Mouse (Mus musculus) midbrain, embryonic 15.5 days (tissue): ENCODE results near the gene Ubxn10. TPM values are rescaled to one million over a fixed set of nuclear protein-coding genes. Genes with fewer than 3 reads are reported as not detected.

Source experiments
- ATAC-seq: fragments of 200-750 bp; cut with Nextera tagmentation; replicated peaks from 2 replicates; pipeline ENCODE4 v1.8.0; 2017; ENCODE audit warnings: moderate TSS enrichment
- H3K27ac ChIP-seq: fragments of 300-500 bp; sonication (generic); 2 replicates; pipeline ENCODE4 v1.5.1; 2015; ENCODE audit warnings: mild to moderate bottlenecking, inconsistent platforms
- H3K27me3 ChIP-seq: fragments of 300-500 bp; sonication (generic); replicated peaks from 2 replicates; pipeline ENCODE4 v1.6.1; 2015; ENCODE audit warnings: inconsistent platforms
- H3K36me3 ChIP-seq: fragments of 300-500 bp; sonication (generic); replicated peaks from 2 replicates; pipeline ENCODE4 v1.6.1; 2015; ENCODE audit warnings: inconsistent platforms
- H3K4me1 ChIP-seq: fragments of 300-500 bp; sonication (generic); 2 replicates; pipeline ENCODE4 v1.6.1; 2015; ENCODE audit warnings: inconsistent platforms
- H3K4me2 ChIP-seq: fragments of 300-500 bp; sonication (generic); 2 replicates; pipeline ENCODE4 v1.6.1; 2015; ENCODE audit warnings: inconsistent platforms, mild to moderate bottlenecking, moderate library complexity
- H3K4me3 ChIP-seq: fragments of 300-500 bp; sonication (generic); 2 replicates; pipeline ENCODE4 v1.5.1; 2015; ENCODE audit warnings: mild to moderate bottlenecking, inconsistent platforms
- H3K9ac ChIP-seq: fragments of 300-500 bp; sonication (generic); 2 replicates; pipeline ENCODE4 v1.6.1; 2015; ENCODE audit warnings: mild to moderate bottlenecking, inconsistent platforms
- H3K9me3 ChIP-seq: fragments of 300-500 bp; sonication (generic); 2 replicates; pipeline ENCODE4 v1.6.1; 2016; ENCODE audit warnings: inconsistent platforms
- WGBS: fragments of 180-500 bp; shearing (Covaris S2); methylation state at CpG from one replicate; pipeline ENCODE4 v1.1.7; 2015; ENCODE audit warnings: mixed read lengths; 5-methylcytosine and 5-hydroxymethylcytosine counted together
- polyA plus RNA-seq: library from polyadenylated mRNA; unstranded; fragments of >200 nt; fragmentation: Nextera tagmentation; extraction: Ambion mirVana; gene quantifications from 2 replicates; pipeline ENCODE4 v1.2.1, GENCODE M21; 2015

Ubxn10 gene
- polyA plus RNA-seq, 1 experiment from 2014 or later = 4.3 TPM

DNA sequence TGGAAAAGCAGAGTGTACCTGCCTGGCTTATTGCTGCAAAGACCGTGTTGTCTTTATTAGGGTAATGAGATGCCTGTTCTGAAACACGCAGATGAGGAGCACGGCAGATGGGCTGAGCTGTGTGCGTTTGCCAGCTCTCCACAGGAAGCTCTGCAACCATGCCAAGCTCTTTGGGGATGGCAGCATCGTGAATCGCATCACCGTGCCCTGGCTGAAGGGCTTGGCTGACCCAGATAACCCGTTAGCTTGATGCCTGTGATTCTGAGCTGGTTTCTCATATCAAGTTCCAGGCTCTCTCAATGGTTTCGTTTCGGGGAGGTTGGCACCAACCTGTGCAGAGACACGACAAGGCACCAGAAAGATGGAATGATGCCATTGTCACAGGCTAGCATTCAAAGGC is 26.3 kb downstream of the Ubxn10 start:
- ATAC-seq = no peak
- Histone ChIP-seq H3K36me3 (no peaks in the 10 kb centered on the region), H3K27me3 (no peaks in the 10 kb centered on the region), H3K27ac (peak overlapping the region; percentile 1; the same call in 1 of the 2 replicates), H3K9me3 (no peaks in the 10 kb centered on the region), H3K4me2 (no peak overlapping the region), H3K9ac (no peak overlapping the region), H3K4me3 (no peak overlapping the region), H3K4me1 (peaks cover 8% of the 10 kb centered on the region; the same call in 1 of the 2 replicates)
- WGBS = 70% methylated on average over 11 of the region's 11 CpGs

DNA sequence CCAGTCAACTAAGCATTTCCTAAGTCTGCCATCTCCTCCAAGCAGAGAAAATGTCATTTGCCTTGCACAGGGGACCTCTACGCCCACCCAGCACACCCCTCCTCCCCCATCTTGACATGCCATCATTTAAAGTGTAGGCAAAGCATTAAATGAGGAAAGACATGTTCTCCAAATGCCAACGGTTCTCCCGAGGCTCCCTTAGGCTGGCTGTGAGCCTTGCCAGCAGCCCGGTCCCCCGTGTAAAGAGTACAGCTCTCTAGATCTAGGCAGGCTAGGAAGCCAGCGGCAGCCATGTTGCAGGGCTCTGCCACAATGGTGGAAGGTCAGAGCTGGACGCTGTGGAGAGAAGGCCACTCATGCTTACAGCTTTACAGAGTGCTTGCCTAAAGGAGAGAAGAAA is 27.0 kb downstream of the Ubxn10 start:
- no peaks in the 10 kb centered on the region for H3K9me3 ChIP-seq
- no peaks in the 10 kb centered on the region for H3K36me3 ChIP-seq
- H3K9ac ChIP-seq = no peak overlapping the region
- peak overlapping the region; percentile 57; the same call in 1 of the 2 replicates for H3K27ac ChIP-seq
- no peak for ATAC-seq
- WGBS = 61% methylated on average over 7 of the region's 7 CpGs
- H3K4me2 ChIP-seq = no peak overlapping the region
- no peaks in the 10 kb centered on the region for H3K27me3 ChIP-seq
- H3K4me3 ChIP-seq = no peak overlapping the region
- peaks cover 8% of the 10 kb centered on the region; the same call in 1 of the 2 replicates for H3K4me1 ChIP-seq

- no peak overlapping the region for H3K9ac ChIP-seq
- H3K4me1 ChIP-seq = peaks cover 8% of the 10 kb centered on the region; the same call in 1 of the 2 replicates
- H3K4me2 ChIP-seq = no peak overlapping the region
- H3K27ac ChIP-seq = no peak overlapping the region
- H3K9me3 ChIP-seq = no peaks in the 10 kb centered on the region
- H3K4me3 ChIP-seq = no peak overlapping the region
- H3K36me3 ChIP-seq = no peaks in the 10 kb centered on the region
- ATAC-seq = no peak
- 84% methylated on average over 11 of the region's 11 CpGs for WGBS
- no peaks in the 10 kb centered on the region for H3K27me3 ChIP-seq
These were observed 27.7 kb downstream of the Ubxn10 start for GRCm38 (mm10) chr4:138709246-138709645.

DNA sequence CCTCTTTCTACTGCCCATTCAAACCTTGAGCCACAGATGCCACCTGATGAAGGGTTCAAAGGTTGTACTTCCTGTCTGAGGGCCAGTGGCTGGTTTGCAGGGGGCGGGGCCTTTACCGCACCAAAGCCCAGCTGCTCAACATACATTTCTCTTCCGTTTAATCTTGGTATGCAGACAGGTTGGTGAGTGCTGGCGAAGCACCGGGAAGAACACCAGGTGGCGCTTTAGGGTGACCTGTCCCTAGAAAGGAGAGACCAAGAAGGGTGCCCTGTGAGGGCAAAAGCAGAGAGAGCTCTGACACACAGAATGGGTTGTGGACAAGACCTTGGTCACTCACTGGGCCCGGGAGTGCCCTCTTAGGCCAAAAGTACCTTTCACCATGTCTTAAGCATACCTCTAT is 28.3 kb downstream of the Ubxn10 start:
- WGBS = 14% methylated on average over 7 of the region's 7 CpGs
- no peak for ATAC-seq
- H3K4me2 ChIP-seq = no peak overlapping the region
- no peaks in the 10 kb centered on the region for H3K36me3 ChIP-seq
- no peak overlapping the region for H3K27ac ChIP-seq
- peaks cover 8% of the 10 kb centered on the region; the same call in 1 of the 2 replicates for H3K4me1 ChIP-seq
- no peaks in the 10 kb centered on the region for H3K27me3 ChIP-seq
- no peaks in the 10 kb centered on the region for H3K9me3 ChIP-seq
- no peak overlapping the region for H3K4me3 ChIP-seq
- H3K9ac ChIP-seq = no peak overlapping the region

- no peak overlapping the region for H3K4me3 ChIP-seq
- H3K36me3 ChIP-seq = no peaks in the 10 kb centered on the region
- H3K9me3 ChIP-seq = no peaks in the 10 kb centered on the region
- H3K9ac ChIP-seq = no peak overlapping the region
- no peaks in the 10 kb centered on the region for H3K27me3 ChIP-seq
- no peak overlapping the region for H3K27ac ChIP-seq
- peaks cover 8% of the 10 kb centered on the region; the same call in 1 of the 2 replicates for H3K4me1 ChIP-seq
- ATAC-seq = no peak
- H3K4me2 ChIP-seq = no peak overlapping the region
- WGBS = 97% methylated on average over 8 of the region's 8 CpGs
These were observed 30.3 kb downstream of the Ubxn10 start for GRCm38 (mm10) chr4:138706620-138707019.

DNA sequence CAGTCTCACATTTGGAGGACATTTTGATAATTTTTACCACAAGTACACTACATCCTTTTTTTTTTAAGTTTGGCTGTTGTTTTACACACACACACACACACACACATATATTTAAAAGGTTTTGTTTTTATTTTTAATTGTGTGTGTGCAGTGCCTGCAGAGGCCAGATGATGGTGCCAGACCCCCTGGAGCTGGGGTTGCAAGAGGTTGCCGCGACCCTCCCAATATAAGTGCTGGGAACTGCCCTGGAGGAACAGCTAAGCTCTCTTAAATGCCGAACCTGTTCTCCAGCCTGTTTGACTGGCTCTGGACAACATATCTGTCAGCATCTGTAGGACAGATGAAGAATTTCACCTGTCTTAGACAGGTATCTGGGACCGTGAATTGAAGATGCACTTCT is 32.8 kb downstream of the Ubxn10 start:
- no peak overlapping the region for H3K4me2 ChIP-seq
- WGBS = 93% methylated on average over 4 of the region's 4 CpGs
- no peak for ATAC-seq
- no peak overlapping the region for H3K4me3 ChIP-seq
- no peak overlapping the region for H3K9ac ChIP-seq
- H3K9me3 ChIP-seq = no peaks in the 10 kb centered on the region
- H3K4me1 ChIP-seq = no peaks in the 10 kb centered on the region
- no peaks in the 10 kb centered on the region for H3K36me3 ChIP-seq
- H3K27ac ChIP-seq = no peak overlapping the region
- no peaks in the 10 kb centered on the region for H3K27me3 ChIP-seq

- no peak for ATAC-seq
- Histone ChIP-seq H3K4me3 (no peak overlapping the region), H3K4me1 (no peaks in the 10 kb centered on the region), H3K9ac (no peak overlapping the region), H3K4me2 (no peak overlapping the region), H3K9me3 (no peaks in the 10 kb centered on the region), H3K27ac (no peak overlapping the region), H3K27me3 (no peaks in the 10 kb centered on the region), H3K36me3 (no peaks in the 10 kb centered on the region)
- 64% methylated on average over 7 of the region's 7 CpGs for WGBS
These were observed 33.4 kb downstream of the Ubxn10 start for GRCm38 (mm10) chr4:138703591-138703990.

DNA sequence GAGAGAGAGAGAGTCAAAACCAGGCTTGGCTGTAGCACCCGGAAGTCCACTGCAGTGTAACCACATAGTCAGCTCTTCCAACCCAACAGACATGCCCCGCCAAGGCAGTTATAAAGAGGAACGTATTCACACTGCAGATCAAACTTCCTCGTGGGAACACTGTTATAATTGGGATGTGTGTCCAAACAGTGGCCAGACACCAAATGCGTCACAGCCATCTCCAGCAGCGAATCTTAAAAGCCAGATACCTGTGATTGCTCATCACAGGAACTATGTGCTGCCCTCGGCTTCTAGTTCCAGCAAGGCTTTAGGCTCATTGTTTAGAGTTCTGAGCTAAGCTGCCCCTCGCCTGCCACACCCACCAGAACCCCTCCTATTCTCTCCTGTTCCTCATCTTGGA is 34.4 kb downstream of the Ubxn10 start:
- no peak overlapping the region for H3K4me2 ChIP-seq
- H3K27ac ChIP-seq = no peak overlapping the region
- H3K27me3 ChIP-seq = no peaks in the 10 kb centered on the region
- WGBS = 77% methylated on average over 8 of the region's 8 CpGs
- no peak overlapping the region for H3K4me3 ChIP-seq
- no peak for ATAC-seq
- no peaks in the 10 kb centered on the region for H3K36me3 ChIP-seq
- H3K9me3 ChIP-seq = no peaks in the 10 kb centered on the region
- no peaks in the 10 kb centered on the region for H3K4me1 ChIP-seq
- H3K9ac ChIP-seq = no peak overlapping the region

DNA sequence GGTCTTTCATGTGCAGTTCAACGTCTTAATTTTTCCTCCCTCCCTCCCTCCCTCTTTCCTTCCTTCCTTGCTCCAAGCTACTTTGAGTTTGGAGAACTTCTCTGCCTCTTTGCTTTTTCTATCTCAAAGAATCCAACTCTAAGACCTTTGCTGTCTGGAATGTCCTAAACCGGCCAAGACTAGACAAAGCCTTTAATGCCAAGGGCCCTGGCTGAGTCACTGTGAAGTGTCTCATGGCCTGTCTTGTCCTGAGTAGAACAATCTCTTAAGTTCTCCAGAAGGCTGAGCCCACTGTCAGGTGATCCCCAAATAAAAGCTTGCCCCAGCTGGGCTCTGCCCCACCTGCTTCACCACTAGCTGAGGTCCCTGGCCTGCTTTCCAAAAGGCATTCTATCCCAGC is 34.9 kb downstream of the Ubxn10 start:
- 67% methylated on average over 2 of the region's 2 CpGs for WGBS
- Histone ChIP-seq H3K9ac (no peak overlapping the region), H3K4me2 (no peak overlapping the region), H3K4me1 (no peaks in the 10 kb centered on the region), H3K36me3 (no peaks in the 10 kb centered on the region), H3K27me3 (0 out of 2 replicates have a peak, but pooled peaks cover 1% of the 10 kb centered on the region), H3K4me3 (no peak overlapping the region), H3K27ac (no peak overlapping the region), H3K9me3 (no peaks in the 10 kb centered on the region)
- no peak for ATAC-seq

DNA sequence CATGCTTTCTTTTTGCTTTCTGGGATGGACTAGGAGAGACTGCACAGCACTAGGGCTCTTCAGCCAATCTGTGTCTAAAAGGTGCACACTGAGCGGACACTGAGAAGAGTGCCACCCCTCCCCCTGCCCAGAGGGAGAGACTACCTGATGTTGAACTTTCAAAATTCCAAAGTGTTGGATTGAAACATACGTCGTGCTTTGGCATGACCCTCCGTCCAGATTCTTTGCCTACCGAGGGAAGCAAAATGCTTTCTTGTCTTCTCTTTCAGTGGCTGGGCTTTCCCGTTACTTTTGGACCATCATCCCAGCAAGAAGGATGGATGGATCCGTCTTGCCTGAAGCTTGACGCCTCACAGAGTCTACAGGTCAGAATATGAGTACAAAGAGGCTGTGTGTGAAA is 35.9 kb downstream of the Ubxn10 start:
- ATAC-seq = no peak
- WGBS = 68% methylated on average over 8 of the region's 8 CpGs
- H3K4me1 ChIP-seq = 0 out of 2 replicates have a peak, but pooled peaks cover 3% of the 10 kb centered on the region
- no peak overlapping the region for H3K4me2 ChIP-seq
- no peaks in the 10 kb centered on the region for H3K9me3 ChIP-seq
- H3K9ac ChIP-seq = no peak overlapping the region
- H3K4me3 ChIP-seq = no peak overlapping the region
- H3K36me3 ChIP-seq = no peaks in the 10 kb centered on the region
- no peak overlapping the region for H3K27ac ChIP-seq
- H3K27me3 ChIP-seq = peaks cover 2% of the 10 kb centered on the region; the same call in 1 of the 2 replicates

DNA sequence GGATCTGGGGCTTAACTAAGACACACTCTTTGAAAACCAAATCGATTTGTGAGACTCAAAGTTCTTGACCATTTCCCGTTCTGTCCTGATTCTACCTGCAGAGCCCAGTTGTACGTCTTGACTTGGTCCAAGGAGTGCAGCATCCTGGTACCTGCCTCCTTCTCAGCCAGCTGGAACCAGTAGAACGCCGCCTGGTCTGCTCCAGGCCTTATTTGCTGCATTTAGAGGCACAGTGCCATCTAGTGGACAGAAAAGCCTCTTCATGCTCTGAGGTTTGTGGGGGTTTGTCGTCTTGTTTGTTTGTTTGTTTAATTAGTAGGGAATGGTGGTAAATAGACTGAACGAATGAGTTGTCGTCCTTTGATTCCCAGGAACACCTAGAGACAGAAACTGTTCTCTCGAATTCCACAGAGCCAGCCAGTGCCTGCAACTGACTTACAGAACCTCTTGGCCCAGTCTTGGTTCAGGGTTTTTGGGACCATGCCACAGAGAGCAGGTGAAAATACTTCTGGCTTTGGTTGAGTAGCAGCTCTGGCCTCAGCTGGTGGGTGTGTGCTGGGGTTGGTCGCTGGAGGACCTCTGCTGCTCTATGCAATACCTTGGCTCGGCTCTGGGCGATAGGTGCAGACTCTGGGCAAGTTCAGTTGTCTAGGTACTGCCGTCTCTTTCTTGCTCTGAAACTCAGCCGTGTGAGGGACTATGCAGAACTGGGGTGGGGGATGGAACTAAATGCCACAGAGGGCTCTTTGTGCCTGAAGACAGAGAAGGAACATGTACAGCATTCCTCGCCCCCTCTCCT is 36.6 kb downstream of the Ubxn10 start:
- Histone ChIP-seq H3K9ac (no peak overlapping the region), H3K4me2 (no peak overlapping the region), H3K9me3 (no peaks in the 10 kb centered on the region), H3K4me1 (0 out of 2 replicates have a peak, but pooled peaks cover 3% of the 10 kb centered on the region), H3K27ac (no peak overlapping the region), H3K4me3 (no peak overlapping the region), H3K36me3 (no peaks in the 10 kb centered on the region), H3K27me3 (peaks cover 2% of the 10 kb centered on the region; the same call in 1 of the 2 replicates)
- peak; percentile 75 for ATAC-seq
- 29% methylated on average over 15 of the region's 15 CpGs for WGBS

GRCm38 (mm10) chr4:138698296-138698695 is 38.7 kb downstream of the Ubxn10 start:
- H3K9me3 ChIP-seq = no peaks in the 10 kb centered on the region
- H3K9ac ChIP-seq = no peak overlapping the region
- H3K4me1 ChIP-seq = peaks cover 9% of the 10 kb centered on the region
- H3K4me3 ChIP-seq = no peak overlapping the region
- no peak overlapping the region for H3K4me2 ChIP-seq
- no peak for ATAC-seq
- H3K27ac ChIP-seq = no peak overlapping the region
- WGBS = 58% methylated on average over 2 of the region's 2 CpGs
- peaks cover 2% of the 10 kb centered on the region; the same call in 1 of the 2 replicates for H3K27me3 ChIP-seq
- no peaks in the 10 kb centered on the region for H3K36me3 ChIP-seq
